In the genomic region with DNA sequence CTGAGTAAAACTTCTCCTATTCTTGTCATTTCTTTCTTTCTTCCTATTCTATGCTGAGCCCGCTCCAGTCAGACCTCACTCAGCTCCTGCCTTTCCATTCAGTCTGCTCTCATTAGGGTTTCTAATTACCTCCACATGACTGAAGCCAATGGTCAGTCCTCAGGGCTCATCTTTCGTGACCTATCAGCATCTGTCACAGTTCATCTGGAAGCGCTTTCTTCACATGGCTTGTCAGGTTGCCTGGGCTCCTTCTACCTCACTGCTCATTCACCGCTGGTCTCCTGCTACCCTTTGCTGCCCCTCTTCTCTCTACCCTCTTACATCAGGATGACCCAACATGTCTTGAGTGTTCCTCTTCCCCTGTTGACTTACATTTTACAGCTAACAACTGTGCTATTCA, we compare ENCODE assay signal across 16 mouse cellular contexts.
"Had no signal": no experiment of that assay in that cellular context is flagged by ENCODE, and none has a peak within 500 bp of the region (broad histone marks: within the 10 kb centered on the region; RNA-seq: fewer than 3 reads in every experiment).

No protein-coding gene starts in this region.

- H3K27ac ChIP-seq: kidney, embryonic 15.5 days; left cerebral cortex, adult 2 months; liver, embryonic 13.5 days; neural tube, embryonic 12.5 days; neural tube, embryonic 15.5 days; stomach, postnatal 0 days had no signal

- H3K9ac ChIP-seq: kidney, embryonic 15.5 days; liver, embryonic 13.5 days; neural tube, embryonic 12.5 days; neural tube, embryonic 15.5 days had no signal

- H3K4me1 ChIP-seq: liver, embryonic 13.5 days; neural tube, embryonic 12.5 days; neural tube, embryonic 15.5 days had no signal

- DNase-seq: kidney, adult 18-20 months; kidney, postnatal 10 days; kidney, postnatal 4 days; layer of hippocampus, postnatal 36 days; liver, embryonic 13.5 days; lung, adult 2 months; lung, postnatal 14 days; lung, postnatal 4 days; midbrain, embryonic 14.5 days; thymus, postnatal 25 days had no signal

- H3K4me2 ChIP-seq: kidney, embryonic 15.5 days; liver, embryonic 13.5 days; midbrain, embryonic 11.5 days; neural tube, embryonic 12.5 days; neural tube, embryonic 15.5 days had no signal

- H3K9me3 ChIP-seq: kidney, embryonic 15.5 days; liver, embryonic 13.5 days; neural tube, embryonic 12.5 days; neural tube, embryonic 15.5 days had no signal

- H3K27me3 ChIP-seq: kidney, embryonic 15.5 days; liver, embryonic 13.5 days; neural tube, embryonic 12.5 days; neural tube, embryonic 15.5 days had no signal

- H3K4me3 ChIP-seq: kidney, embryonic 15.5 days; left cerebral cortex, adult 2 months; liver, embryonic 13.5 days; neural tube, embryonic 12.5 days; neural tube, embryonic 15.5 days had no signal

- H3K36me3 ChIP-seq: liver, embryonic 13.5 days; neural tube, embryonic 12.5 days had no signal
